ENCODE assay signal across 21 mouse cellular contexts in the genomic region with DNA sequence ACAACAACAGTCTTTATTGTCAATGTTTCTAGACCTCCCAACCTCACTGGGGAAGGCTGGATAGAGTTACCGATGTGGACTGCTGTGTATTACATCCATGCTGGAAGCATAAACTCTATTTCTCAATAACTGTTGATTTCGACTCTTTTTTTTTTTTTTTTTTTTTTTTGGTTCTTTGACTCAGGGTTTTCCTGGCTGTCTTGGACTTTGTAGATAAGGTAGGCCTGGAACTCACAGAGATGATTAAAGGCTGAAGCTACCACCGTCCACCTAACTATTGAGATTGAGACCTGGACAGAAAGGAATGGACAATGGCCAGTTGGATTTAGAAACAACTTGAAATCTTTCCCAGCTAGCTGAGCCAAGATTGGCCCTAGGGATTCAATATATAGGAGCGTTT. TPM values are rescaled to one million over a fixed set of nuclear protein-coding genes. Genes with fewer than 3 reads are reported as not detected.
A peak's percentile ranks its signal among the peaks of the same experiment; 100 is the strongest.
DNase-seq lines count a peak whose midpoint lies in the region; ATAC-seq and TF ChIP-seq lines count a peak whose summit lies in the region.
"Had no signal": no experiment of that assay in that cellular context is flagged by ENCODE, and none has a peak within 500 bp of the region (broad histone marks: within the 10 kb centered on the region; RNA-seq: fewer than 3 reads in every experiment).

No protein-coding gene starts in this region.

- no peak for TF ChIP-seq POLR2A in liver, adult 2 months (IDR thresholded peaks at IDR 0.05; ENCODE audit: extremely low read depth, insufficient read depth, low read length)

- 27% methylated on average over 4 of the region's 4 CpGs for WGBS in liver, adult 2 months
- 53% methylated on average over 4 of the region's 4 CpGs for WGBS in liver, embryonic 13.5 days (ENCODE audit: insufficient replicate concordance)

- H3K27ac ChIP-seq in liver, adult 2 months (replicated peaks; ENCODE audit: insufficient read depth, low read depth, low read length), result no peak overlapping the region
- H3K27ac ChIP-seq in ES-E14 (ENCODE audit: insufficient read depth, low read depth, low read length, poor library complexity, severe bottlenecking), result peak overlapping the region; percentile 29; the same call in 1 of the 2 replicates
- peak overlapping the region; percentile 97 for H3K27ac ChIP-seq in liver, embryonic 13.5 days
- H3K27ac ChIP-seq: embryonic facial prominence, embryonic 12.5 days had no signal

- no peak overlapping the region for H3K4me3 ChIP-seq in liver, adult 2 months (ENCODE audit: insufficient read depth, low read depth, low read length)
- no peak overlapping the region; a peak in 2 of 4 replicates for H3K4me3 ChIP-seq in ES-E14 (ENCODE audit: insufficient read depth in 1 of 2, low read depth in 1 of 2, low read length in 2 of 2, poor library complexity in 1 of 2, severe bottlenecking in 1 of 2)
- H3K4me3 ChIP-seq in liver, embryonic 13.5 days (replicated peaks), result peak overlapping the region; percentile 84

- in situ Hi-C loops in ES-E14 (cut with MboI; ENCODE audit: low sequenced_read_pairs in 2 of 2, unreplicated experiment in 2 of 2), result no loop called here

- H3K79me2 ChIP-seq in liver, adult 2 months (ENCODE audit: control insufficient read depth, insufficient read depth, low read length), result peaks cover 15% of the 10 kb centered on the region

- H3K4me2 ChIP-seq in liver, embryonic 13.5 days, result peak overlapping the region; percentile 76

- no peaks in the 10 kb centered on the region for H3K9me3 ChIP-seq in ES-E14 (ENCODE audit: control insufficient read depth, insufficient read depth, low read depth, low read length)
- H3K9me3 ChIP-seq in liver, embryonic 13.5 days (replicated peaks), result no peaks in the 10 kb centered on the region
- H3K9me3 ChIP-seq: embryonic facial prominence, embryonic 12.5 days; intestine, embryonic 15.5 days; limb, embryonic 12.5 days had no signal

- peak; percentile 26 for DNase-seq in cerebellum, adult 9-10 months
- peak; percentile 80 for DNase-seq in liver, adult 2 months (ENCODE audit: extremely low read depth, low read depth, low spot score)
- DNase-seq in liver, result no peak
- no peak for DNase-seq in ES-E14 (ENCODE audit: low read depth, low spot score)
- peak; percentile 8 for DNase-seq in liver, embryonic 13.5 days
- no peak for DNase-seq in left cerebral cortex, adult 18-20 months (ENCODE audit: low spot score in 2 of 2)
- DNase-seq: adrenal gland, postnatal 10 days; cerebellum, postnatal 14 days; forebrain, postnatal 0 days; gastrocnemius, postnatal 10 days; heart, postnatal 4 days; kidney, postnatal 14 days; thymus, postnatal 14 days had no signal

- TF ChIP-seq CTCF in liver, adult 2 months (IDR thresholded peaks at IDR 0.05; ENCODE audit: low read depth, low read length), result no peak

- peaks cover 26% of the 10 kb centered on the region for H3K36me3 ChIP-seq in liver, adult 2 months (ENCODE audit: control insufficient read depth, insufficient read depth, low read length)
- peaks cover 22% of the 10 kb centered on the region for H3K36me3 ChIP-seq in ES-E14 (ENCODE audit: control insufficient read depth, insufficient read depth, low read length, poor library complexity, severe bottlenecking)
- peaks cover 31% of the 10 kb centered on the region for H3K36me3 ChIP-seq in liver, embryonic 13.5 days

- no peak for ATAC-seq in cerebellum, adult (ENCODE audit: insufficient number of reproducible peaks, low FRiP score, low TSS enrichment)
- no peak for ATAC-seq in liver, embryonic 13.5 days (ENCODE audit: low read depth)
- no peak for ATAC-seq in erythroid progenitor cell, adult 5-6 weeks (replicated peaks; ENCODE audit: low FRiP score, poor library complexity, severe bottlenecking)

- no peaks in the 10 kb centered on the region for H3K27me3 ChIP-seq in liver, adult 2 months (ENCODE audit: control insufficient read depth, insufficient read depth, low read length)
- H3K27me3 ChIP-seq in liver, embryonic 13.5 days, result no peaks in the 10 kb centered on the region
- H3K27me3 ChIP-seq: CH12.LX; embryonic facial prominence, embryonic 12.5 days; intestine, embryonic 15.5 days; limb, embryonic 12.5 days had no signal

- no peak overlapping the region for H3K9ac ChIP-seq in liver, adult 2 months (ENCODE audit: low read depth, low read length)
- no peak overlapping the region for H3K9ac ChIP-seq in ES-E14 (ENCODE audit: insufficient read depth, low read depth, low read length, poor library complexity, severe bottlenecking)
- H3K9ac ChIP-seq in liver, embryonic 13.5 days, result peak overlapping the region; percentile 47; the same call in 1 of the 2 replicates
- H3K9ac ChIP-seq: embryonic facial prominence, embryonic 12.5 days; intestine, embryonic 15.5 days; limb, embryonic 12.5 days had no signal

- H3K4me1 ChIP-seq in liver, adult 2 months (ENCODE audit: control insufficient read depth, insufficient read depth, low read length), result peaks cover 14% of the 10 kb centered on the region
- H3K4me1 ChIP-seq in ES-E14 (ENCODE audit: control insufficient read depth in 2 of 2, insufficient read depth in 2 of 2, low read length in 2 of 2, poor library complexity in 1 of 2), result peaks cover 2 to 3% of the 10 kb centered on the region in 2 experiments; a peak in 1 of 4 replicates
- H3K4me1 ChIP-seq in liver, embryonic 13.5 days (replicated peaks), result peaks cover 74% of the 10 kb centered on the region

TF ChIP-seq in ES-E14, 5 proteins besides CTCF, POLR2A, EP300 and RAD21:
- TF ChIP-seq HCFC1 (IDR thresholded peaks at IDR 0.05; ENCODE audit: borderline replicate concordance, insufficient read depth, low read length), result no peak
- TF ChIP-seq ZC3H11A (IDR thresholded peaks at IDR 0.05; ENCODE audit: borderline replicate concordance, low read depth, low read length), result no peak
- TF ChIP-seq MAFK (IDR thresholded peaks at IDR 0.05; ENCODE audit: insufficient read depth, low read depth, low read length), result no peak
- TF ChIP-seq ZNF384 (IDR thresholded peaks at IDR 0.05; ENCODE audit: low read depth, low read length), result no peak
- no peak for TF ChIP-seq CHD2 (IDR thresholded peaks at IDR 0.05; ENCODE audit: low read depth, low read length)

RNA-seq across cellular contexts. Expression of gene Srsf5, which starts 1.1 kb away (rescaled TPM):
- total RNA-seq in liver, adult 2 months (2014; rRNA removed), result 232 and 331 TPM in 2 replicates
- 198 and 238 TPM in 2 replicates for polyA plus RNA-seq in liver, adult 2 months (2012; rRNA removed)
- 396 and 508 TPM in 2 replicates for total RNA-seq in ES-E14 (2012; rRNA removed)
- polyA plus RNA-seq in liver, embryonic 13.5 days (2015; fragmentation: Nextera tagmentation; extraction: Ambion mirVana), result 313 and 375 TPM in 2 replicates
- 223 and 278 TPM in 2 replicates for total RNA-seq in erythroid progenitor cell, adult 5-6 weeks (2015; ENCODE audit: low replicate concordance)
- total RNA-seq in erythroid progenitor cell, adult 5-6 weeks (2017; ENCODE audit: low replicate concordance), result 504 and 624 TPM in 2 replicates
- total RNA-seq in left cerebral cortex, adult 18-20 months (2021), result 100 to 1,000 TPM; 277 to 300 TPM

RNA-seq across cellular contexts. Expression of gene Slc10a1, which starts 24.3 kb away (rescaled TPM):
- total RNA-seq in liver, adult 2 months (2014; rRNA removed), result 389 and 508 TPM in 2 replicates
- polyA plus RNA-seq in liver, adult 2 months (2012; rRNA removed), result 1,193 and 1,387 TPM in 2 replicates
- total RNA-seq in ES-E14 (2012; rRNA removed), result 0.54 and 0.79 TPM in 2 replicates
- polyA plus RNA-seq in liver, embryonic 13.5 days (2015; fragmentation: Nextera tagmentation; extraction: Ambion mirVana), result 0.74 and 0.95 TPM in 2 replicates
- not detected in 2 replicates for total RNA-seq in erythroid progenitor cell, adult 5-6 weeks (2015; ENCODE audit: low replicate concordance)
- total RNA-seq in erythroid progenitor cell, adult 5-6 weeks (2017; ENCODE audit: low replicate concordance), result 0.64 TPM in 1 of 2 replicates, not detected in the other
- not detected for total RNA-seq in left cerebral cortex, adult 18-20 months (2021)
- total RNA-seq: forebrain, postnatal 0 days; heart, postnatal 4 days; layer of hippocampus, postnatal 25 days had no signal
- polyA plus RNA-seq: forebrain, postnatal 0 days; macrophage had no signal

Comparison
In these comparisons a context has a peak if more than half of its experiments do, and no peak if none do; other contexts are left out.
1. DNase-seq: peak in cerebellum, adult 9-10 months (single experiment), liver, adult 2 months (single experiment) and liver, embryonic 13.5 days (single experiment); none in liver (single experiment), ES-E14 (single experiment) and left cerebral cortex, adult 18-20 months (0 of 2).
2. RNA of gene Slc10a1, which starts 24.3 kb away (total RNA-seq): 389 to 508 TPM in liver, adult 2 months; 0.54 to 0.79 TPM in ES-E14, 0.64 TPM in erythroid progenitor cell, adult 5-6 weeks and not detected in left cerebral cortex, adult 18-20 months; every median in the first group is over 100 times any median in the second.